Mouse (Mus musculus): Measurements from ENCODE around the gene Ric8a. TPM values are rescaled to one million over a fixed set of nuclear protein-coding genes. Genes with fewer than 3 reads are reported as not detected.

Gene Ric8a
- polyA plus RNA-seq, 1 experiment from 2014 or later = 65.7 TPM

GRCm38 (mm10) chr7:140903212-140903611 is 46.5 kb downstream of the Ric8a start:
- H3K27ac ChIP-seq (ENCODE audit: low read length) = no peak overlapping the region
- no peaks in the 10 kb centered on the region for H3K9me3 ChIP-seq (ENCODE audit: control insufficient read depth, low read depth, low read length)
- peak; percentile 35; the same call in 1 of the 2 replicates for ATAC-seq (ENCODE audit: insufficient number of reproducible peaks, insufficient read depth, low FRiP score, low read depth)
- no peaks in the 10 kb centered on the region for H3K27me3 ChIP-seq (ENCODE audit: control insufficient read depth, insufficient read depth, low read length)
- H3K4me2 ChIP-seq (replicated peaks; ENCODE audit: low read depth, low read length) = no peak overlapping the region
- peaks cover 10% of the 10 kb centered on the region for H3K36me3 ChIP-seq (ENCODE audit: control insufficient read depth, insufficient read depth, low read length)
- no peak overlapping the region for H3K9ac ChIP-seq (replicated peaks; ENCODE audit: low read depth, low read length)
- H3K4me1 ChIP-seq (ENCODE audit: control insufficient read depth, insufficient read depth, low read length) = no peaks in the 10 kb centered on the region
- H3K4me3 ChIP-seq (ENCODE audit: low read depth, low read length) = no peak overlapping the region
- 24% methylated on average over 13 of the region's 13 CpGs for WGBS

- no peak overlapping the region for H3K27ac ChIP-seq (ENCODE audit: low read length)
- no peak overlapping the region for H3K4me2 ChIP-seq (replicated peaks; ENCODE audit: low read depth, low read length)
- H3K9me3 ChIP-seq (ENCODE audit: control insufficient read depth, low read depth, low read length) = no peaks in the 10 kb centered on the region
- no peak for ATAC-seq (ENCODE audit: insufficient number of reproducible peaks, insufficient read depth, low FRiP score, low read depth)
- H3K4me1 ChIP-seq (ENCODE audit: control insufficient read depth, insufficient read depth, low read length) = no peaks in the 10 kb centered on the region
- H3K36me3 ChIP-seq (ENCODE audit: control insufficient read depth, insufficient read depth, low read length) = no peaks in the 10 kb centered on the region
- no peaks in the 10 kb centered on the region for H3K27me3 ChIP-seq (ENCODE audit: control insufficient read depth, insufficient read depth, low read length)
- 77% methylated on average over 2 of the region's 2 CpGs for WGBS
- H3K9ac ChIP-seq (replicated peaks; ENCODE audit: low read depth, low read length) = no peak overlapping the region
- no peak overlapping the region for H3K4me3 ChIP-seq (ENCODE audit: low read depth, low read length)
Measured at GRCm38 (mm10) chr7:140905642-140906081, 48.9 kb downstream of the Ric8a start.

- H3K4me1 ChIP-seq (ENCODE audit: control insufficient read depth, insufficient read depth, low read length) = no peaks in the 10 kb centered on the region
- ATAC-seq (ENCODE audit: insufficient number of reproducible peaks, insufficient read depth, low FRiP score, low read depth) = no peak
- 72% methylated on average over 13 of the region's 13 CpGs for WGBS
Measured at GRCm38 (mm10) chr7:140907131-140907530, 50.4 kb downstream of the Ric8a start.

GRCm38 (mm10) chr7:140907697-140908096 is 50.9 kb downstream of the Ric8a start:
- no peak overlapping the region for H3K27ac ChIP-seq (ENCODE audit: low read length)
- H3K4me2 ChIP-seq (replicated peaks; ENCODE audit: low read depth, low read length) = no peak overlapping the region
- 81% methylated on average over 7 of the region's 7 CpGs for WGBS
- no peaks in the 10 kb centered on the region for H3K36me3 ChIP-seq (ENCODE audit: control insufficient read depth, insufficient read depth, low read length)
- H3K27me3 ChIP-seq (ENCODE audit: control insufficient read depth, insufficient read depth, low read length) = no peaks in the 10 kb centered on the region
- H3K4me1 ChIP-seq (ENCODE audit: control insufficient read depth, insufficient read depth, low read length) = no peaks in the 10 kb centered on the region
- H3K9ac ChIP-seq (replicated peaks; ENCODE audit: low read depth, low read length) = no peak overlapping the region
- no peak overlapping the region for H3K4me3 ChIP-seq (ENCODE audit: low read depth, low read length)
- ATAC-seq (ENCODE audit: insufficient number of reproducible peaks, insufficient read depth, low FRiP score, low read depth) = no peak
- no peaks in the 10 kb centered on the region for H3K9me3 ChIP-seq (ENCODE audit: control insufficient read depth, low read depth, low read length)

More at GRCm38 (mm10) chr7:140907131-140907530, 50.4 kb downstream of the Ric8a start:
- Histone ChIP-seq H3K9ac (replicated peaks; ENCODE audit: low read depth, low read length) (no peak overlapping the region), H3K36me3 (ENCODE audit: control insufficient read depth, insufficient read depth, low read length) (no peaks in the 10 kb centered on the region), H3K4me2 (replicated peaks; ENCODE audit: low read depth, low read length) (no peak overlapping the region), H3K9me3 (ENCODE audit: control insufficient read depth, low read depth, low read length) (no peaks in the 10 kb centered on the region), H3K27ac (ENCODE audit: low read length) (no peak overlapping the region), H3K27me3 (ENCODE audit: control insufficient read depth, insufficient read depth, low read length) (no peaks in the 10 kb centered on the region), H3K4me3 (ENCODE audit: low read depth, low read length) (no peak overlapping the region)

GRCm38 (mm10) chr7:140908181-140908580 is 51.4 kb downstream of the Ric8a start:
- Histone ChIP-seq H3K4me3 (ENCODE audit: low read depth, low read length) (no peak overlapping the region), H3K27me3 (ENCODE audit: control insufficient read depth, insufficient read depth, low read length) (no peaks in the 10 kb centered on the region), H3K9me3 (ENCODE audit: control insufficient read depth, low read depth, low read length) (no peaks in the 10 kb centered on the region), H3K36me3 (ENCODE audit: control insufficient read depth, insufficient read depth, low read length) (no peaks in the 10 kb centered on the region), H3K27ac (ENCODE audit: low read length) (no peak overlapping the region), H3K4me2 (replicated peaks; ENCODE audit: low read depth, low read length) (no peak overlapping the region), H3K4me1 (ENCODE audit: control insufficient read depth, insufficient read depth, low read length) (no peaks in the 10 kb centered on the region), H3K9ac (replicated peaks; ENCODE audit: low read depth, low read length) (no peak overlapping the region)
- WGBS = 50% methylated on average over 7 of the region's 7 CpGs
- 0 out of 2 replicates have a peak, but pooled peaks have one; percentile 3 for ATAC-seq (ENCODE audit: insufficient number of reproducible peaks, insufficient read depth, low FRiP score, low read depth)

- no peaks in the 10 kb centered on the region for H3K36me3 ChIP-seq (ENCODE audit: control insufficient read depth, insufficient read depth, low read length)
- peak; percentile 66 for ATAC-seq (ENCODE audit: insufficient number of reproducible peaks, insufficient read depth, low FRiP score, low read depth)
- no peak overlapping the region for H3K27ac ChIP-seq (ENCODE audit: low read length)
- H3K4me2 ChIP-seq (replicated peaks; ENCODE audit: low read depth, low read length) = peak overlapping the region; percentile 83
- no peaks in the 10 kb centered on the region for H3K4me1 ChIP-seq (ENCODE audit: control insufficient read depth, insufficient read depth, low read length)
- H3K9ac ChIP-seq (replicated peaks; ENCODE audit: low read depth, low read length) = no peak overlapping the region
- no peaks in the 10 kb centered on the region for H3K9me3 ChIP-seq (ENCODE audit: control insufficient read depth, low read depth, low read length)
- no peaks in the 10 kb centered on the region for H3K27me3 ChIP-seq (ENCODE audit: control insufficient read depth, insufficient read depth, low read length)
- H3K4me3 ChIP-seq (ENCODE audit: low read depth, low read length) = peak overlapping the region; percentile 35
- WGBS = 2% methylated on average over 19 of the region's 19 CpGs
Measured at GRCm38 (mm10) chr7:140908634-140909107, 51.9 kb downstream of the Ric8a start.

- Histone ChIP-seq H3K27ac (ENCODE audit: low read length) (peak overlapping the region; percentile 4; the same call in 1 of the 2 replicates), H3K9ac (replicated peaks; ENCODE audit: low read depth, low read length) (no peak overlapping the region)
- ATAC-seq (ENCODE audit: insufficient number of reproducible peaks, insufficient read depth, low FRiP score, low read depth) = no peak
Measured at GRCm38 (mm10) chr7:140912293-140912692, 55.5 kb downstream of the Ric8a start.

GRCm38 (mm10) chr7:140912846-140913482 is 56.2 kb downstream of the Ric8a start:
- peak overlapping the region; percentile 4; the same call in 1 of the 2 replicates for H3K27ac ChIP-seq (ENCODE audit: low read length)
- no peak overlapping the region for H3K4me3 ChIP-seq (ENCODE audit: low read depth, low read length)
- H3K4me2 ChIP-seq (replicated peaks; ENCODE audit: low read depth, low read length) = no peak overlapping the region
- 56% methylated on average over 5 of the region's 5 CpGs for WGBS
- no peak overlapping the region for H3K9ac ChIP-seq (replicated peaks; ENCODE audit: low read depth, low read length)
- H3K9me3 ChIP-seq (ENCODE audit: control insufficient read depth, low read depth, low read length) = no peaks in the 10 kb centered on the region
- H3K27me3 ChIP-seq (ENCODE audit: control insufficient read depth, insufficient read depth, low read length) = no peaks in the 10 kb centered on the region
- H3K4me1 ChIP-seq (ENCODE audit: control insufficient read depth, insufficient read depth, low read length) = no peaks in the 10 kb centered on the region
- no peaks in the 10 kb centered on the region for H3K36me3 ChIP-seq (ENCODE audit: control insufficient read depth, insufficient read depth, low read length)
- peak; percentile 79 for ATAC-seq (ENCODE audit: insufficient number of reproducible peaks, insufficient read depth, low FRiP score, low read depth)

More at GRCm38 (mm10) chr7:140912293-140912692, 55.5 kb downstream of the Ric8a start:
- 67% methylated on average over 3 of the region's 3 CpGs for WGBS
- H3K9me3 ChIP-seq (ENCODE audit: control insufficient read depth, low read depth, low read length) = no peaks in the 10 kb centered on the region
- H3K4me1 ChIP-seq (ENCODE audit: control insufficient read depth, insufficient read depth, low read length) = no peaks in the 10 kb centered on the region
- H3K27me3 ChIP-seq (ENCODE audit: control insufficient read depth, insufficient read depth, low read length) = no peaks in the 10 kb centered on the region
- no peaks in the 10 kb centered on the region for H3K36me3 ChIP-seq (ENCODE audit: control insufficient read depth, insufficient read depth, low read length)
- no peak overlapping the region for H3K4me2 ChIP-seq (replicated peaks; ENCODE audit: low read depth, low read length)
- no peak overlapping the region for H3K4me3 ChIP-seq (ENCODE audit: low read depth, low read length)

Measured in stomach, embryonic 14.5 days (tissue).